Mouse (Mus musculus): ENCODE measurements around the gene Ugt1a8.
"Not testable (repeated sequence)": the region's sequence is repeated elsewhere in the genome, so short reads cannot be mapped to it uniquely, and the experiment has no call there.

Ugt1a8 gene

DNA sequence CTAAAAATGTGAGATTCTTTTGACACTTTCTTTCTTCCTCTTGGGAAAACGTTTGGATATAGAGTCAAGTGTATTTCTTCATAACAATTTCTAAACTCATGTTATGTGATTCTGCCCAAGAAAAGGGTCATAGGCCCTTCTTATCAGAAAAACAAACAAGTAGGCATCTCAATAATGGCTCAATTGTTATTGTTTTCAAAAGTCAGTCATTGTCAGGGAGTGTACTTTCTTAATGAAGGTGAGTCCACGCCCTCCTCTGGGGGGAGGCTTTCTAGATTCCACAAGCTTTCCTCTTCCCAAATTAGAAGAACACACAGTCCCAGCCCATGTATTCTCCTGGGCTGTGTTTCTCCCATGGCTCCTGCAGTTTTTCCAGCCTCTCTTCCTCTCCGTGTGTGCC is at the start of gene Ugt1a8:
TSS of gene Ugt1a8 (plus strand) at position 301 of the 400 bp plus-strand sequence.
- no peak for DNase-seq

GRCm38 (mm10) chr1:88043044-88043443 is 44.6 kb upstream of the Ugt1a8 start:
- DNase-seq = not testable (repeated sequence)

DNA sequence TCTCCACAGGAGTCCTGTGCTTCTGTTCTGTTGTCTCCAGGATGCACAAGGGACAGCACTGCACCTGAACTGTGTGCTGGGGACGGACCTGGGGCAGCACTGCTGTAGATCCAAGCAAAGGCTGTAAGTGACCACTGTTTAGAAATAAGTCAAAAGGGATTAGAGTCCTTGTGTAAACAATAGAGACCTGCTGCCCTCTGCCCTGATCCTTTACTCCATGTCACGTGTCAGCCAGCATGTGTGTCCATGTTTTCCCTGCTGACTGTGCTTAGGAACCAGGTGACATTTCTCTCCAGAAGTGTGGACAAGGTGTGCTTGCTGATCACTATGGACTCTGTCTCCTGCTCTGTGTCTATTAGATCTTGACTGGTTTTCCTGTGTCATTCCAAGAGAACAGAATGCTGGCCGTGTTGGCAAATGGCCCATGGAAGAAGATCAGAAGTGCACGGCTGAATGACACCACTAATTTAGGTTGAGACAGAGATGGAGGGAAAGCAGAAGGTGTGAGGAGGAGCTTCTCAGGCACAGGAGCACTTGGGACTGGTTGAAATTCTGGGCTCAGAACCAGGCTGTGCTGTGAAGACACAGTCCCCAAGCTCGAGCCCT is 42.7 kb upstream of the Ugt1a8 start:
- peak; percentile 10 for DNase-seq

DNA sequence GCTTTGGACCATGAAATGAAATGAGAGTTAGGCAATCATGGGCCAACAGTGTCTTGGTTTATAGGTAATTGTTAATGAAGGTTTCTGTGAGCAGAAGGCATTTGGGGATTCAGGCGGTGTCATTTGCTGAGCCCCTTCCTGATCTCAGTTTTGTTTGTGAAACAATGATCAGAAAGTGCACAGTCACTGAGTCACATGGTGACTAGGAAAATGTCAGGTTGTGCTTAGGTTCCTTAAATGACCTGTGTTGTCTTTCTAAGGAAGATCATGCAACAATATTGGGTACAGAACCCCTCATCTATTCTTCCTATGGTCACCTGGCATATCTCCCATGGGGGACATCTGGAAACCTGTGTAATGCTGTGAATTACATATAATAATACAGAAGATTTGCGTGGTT is 40.2 kb upstream of the Ugt1a8 start:
- not testable (repeated sequence) for DNase-seq

GRCm38 (mm10) chr1:88055088-88055487 is 32.5 kb upstream of the Ugt1a8 start, which contains the start of gene Ugt1a10:
Gene Ugt1a10, plus strand, starts transcription at chr1:88055388.
- no peak for DNase-seq

GRCm38 (mm10) chr1:88066472-88067102 is 21.0 kb upstream of the Ugt1a8 start:
- not testable (repeated sequence) for DNase-seq

GRCm38 (mm10) chr1:88070495-88070894 is 17.1 kb upstream of the Ugt1a8 start, which contains the start of gene Ugt1a9:
Gene Ugt1a9, plus strand, starts transcription at chr1:88070800.
- no peak for DNase-seq

- DNase-seq = no peak
Measured at GRCm38 (mm10) chr1:88070902-88071301, 16.7 kb upstream of the Ugt1a8 start.

GRCm38 (mm10) chr1:88074471-88074870 is 13.1 kb upstream of the Ugt1a8 start:
- DNase-seq = no peak

DNA sequence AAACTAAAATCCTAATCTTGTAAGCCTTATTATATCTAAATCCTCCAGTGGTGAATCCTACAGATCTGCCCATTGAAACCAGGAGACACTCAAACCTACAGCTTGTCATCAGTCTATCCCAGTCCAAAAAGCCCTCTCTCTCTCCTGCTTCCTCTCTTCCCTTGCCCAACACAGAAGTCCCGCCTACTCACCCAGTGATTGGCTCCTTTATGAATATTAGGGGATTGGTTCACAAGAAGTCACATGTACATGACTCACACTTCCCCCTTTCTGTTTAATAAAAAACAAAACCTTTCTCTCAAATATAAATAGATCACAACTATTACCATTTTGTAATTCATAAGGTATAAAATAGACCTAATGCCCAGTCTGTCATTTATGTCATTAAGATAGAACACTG is 10.5 kb upstream of the Ugt1a8 start:
- no peak for DNase-seq

- DNase-seq = no peak
Measured at GRCm38 (mm10) chr1:88081670-88082069, 5.9 kb upstream of the Ugt1a8 start.

- DNase-seq = no peak
Measured at GRCm38 (mm10) chr1:88086125-88086524, 1.5 kb upstream of the Ugt1a8 start.

GRCm38 (mm10) chr1:88092341-88092740 is 4.7 kb downstream of the Ugt1a8 start:
- no peak for DNase-seq

GRCm38 (mm10) chr1:88094270-88094676 is 6.7 kb downstream of the Ugt1a8 start:
- not testable (repeated sequence) for DNase-seq

DNA sequence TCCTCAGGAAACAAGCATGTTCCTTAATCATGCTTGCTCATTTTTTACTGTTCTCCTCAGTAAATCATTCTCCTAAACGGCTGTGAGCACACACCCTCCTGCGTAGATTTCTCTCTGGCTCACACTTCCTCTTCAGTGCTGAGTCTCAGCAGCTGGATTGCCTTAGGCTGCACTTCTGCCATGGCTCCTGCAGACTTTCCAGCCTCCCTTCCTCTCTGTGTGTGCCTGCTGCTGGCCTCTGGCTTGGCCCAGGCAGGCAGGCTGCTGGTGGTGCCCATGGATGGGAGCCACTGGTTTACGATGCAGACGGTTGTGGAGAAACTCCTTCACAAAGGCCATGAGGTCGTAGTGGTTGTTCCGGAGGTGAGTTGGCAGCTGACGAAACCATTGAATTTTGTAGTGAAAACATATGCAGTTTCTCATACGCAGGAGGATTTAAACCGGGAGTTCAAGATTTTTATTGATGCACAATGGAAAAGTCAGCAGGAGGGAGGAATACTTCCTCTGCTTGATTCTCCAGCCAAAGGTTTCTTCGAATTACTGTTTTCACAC is 7.4 kb downstream of the Ugt1a8 start, which contains the start of gene Ugt1a7c:
TSS of gene Ugt1a7c (plus strand) at position 122 of the 552 bp plus-strand sequence.
- no peak for DNase-seq

- not testable (repeated sequence) for DNase-seq
Measured at GRCm38 (mm10) chr1:88098546-88098945, 10.9 kb downstream of the Ugt1a8 start.

DNA sequence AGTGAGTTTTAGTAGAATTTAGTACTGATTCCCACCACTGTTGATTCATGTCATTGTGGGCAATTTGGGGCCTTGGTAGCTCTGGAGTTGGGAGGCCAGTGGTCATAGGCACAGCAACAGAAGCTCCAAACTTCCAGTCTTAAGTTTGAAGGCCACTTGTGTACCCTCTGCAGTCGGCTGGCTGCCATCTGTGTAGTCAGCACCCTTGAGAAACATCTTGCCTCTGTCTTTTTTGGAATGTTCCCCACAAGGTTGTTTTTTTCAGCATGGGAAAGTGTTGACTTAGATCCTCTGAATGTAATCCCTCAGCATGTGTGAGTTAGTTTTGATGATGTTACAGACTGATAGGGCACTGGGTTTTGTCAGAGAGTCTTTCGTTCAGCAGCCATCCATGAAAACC is 12.1 kb downstream of the Ugt1a8 start:
- not testable (repeated sequence) for DNase-seq

GRCm38 (mm10) chr1:88103019-88103418 is 15.4 kb downstream of the Ugt1a8 start, which contains the start of gene Ugt1a6b:
Gene Ugt1a6b, plus strand, starts transcription at chr1:88103252.
- DNase-seq = not testable (repeated sequence)

- not testable (repeated sequence) for DNase-seq
Measured at GRCm38 (mm10) chr1:88103697-88104468, 16.3 kb downstream of the Ugt1a8 start.

DNA sequence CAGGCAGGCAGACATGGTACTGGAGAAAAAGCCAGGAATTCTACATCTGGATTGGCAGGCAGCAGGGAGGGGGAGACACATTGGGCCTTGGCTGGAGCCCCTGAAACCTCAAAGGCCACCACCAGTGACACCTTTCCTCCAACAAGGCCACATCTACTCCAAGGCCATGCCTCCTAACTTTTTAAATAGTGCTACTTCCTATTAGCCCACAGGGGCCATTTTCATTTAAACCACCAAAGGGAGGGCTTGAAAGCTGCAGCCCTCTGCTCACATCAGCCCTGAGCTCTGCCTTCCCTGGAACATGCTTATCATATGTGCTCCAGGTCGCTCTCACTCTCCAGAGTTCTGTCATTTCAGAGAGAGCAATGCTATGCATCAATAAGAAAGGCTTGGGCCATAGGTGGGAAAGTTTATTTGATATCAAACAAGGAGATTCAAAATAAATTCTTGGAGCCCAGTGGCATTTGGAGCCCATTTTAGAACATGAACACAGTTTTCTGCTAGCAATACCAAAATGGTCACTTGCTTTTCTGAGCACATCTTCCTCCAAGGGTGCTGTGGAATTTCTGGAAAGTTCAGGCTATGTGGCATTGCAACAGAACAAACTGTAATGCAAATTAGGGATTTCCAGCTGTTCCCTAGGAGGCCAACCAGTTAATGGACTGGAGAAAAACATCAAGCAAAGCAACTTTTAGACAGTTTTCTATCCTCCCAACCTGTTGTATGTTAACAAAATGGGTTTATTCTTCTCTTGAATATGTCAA is 17.2 kb downstream of the Ugt1a8 start:
- DNase-seq = no peak

DNA sequence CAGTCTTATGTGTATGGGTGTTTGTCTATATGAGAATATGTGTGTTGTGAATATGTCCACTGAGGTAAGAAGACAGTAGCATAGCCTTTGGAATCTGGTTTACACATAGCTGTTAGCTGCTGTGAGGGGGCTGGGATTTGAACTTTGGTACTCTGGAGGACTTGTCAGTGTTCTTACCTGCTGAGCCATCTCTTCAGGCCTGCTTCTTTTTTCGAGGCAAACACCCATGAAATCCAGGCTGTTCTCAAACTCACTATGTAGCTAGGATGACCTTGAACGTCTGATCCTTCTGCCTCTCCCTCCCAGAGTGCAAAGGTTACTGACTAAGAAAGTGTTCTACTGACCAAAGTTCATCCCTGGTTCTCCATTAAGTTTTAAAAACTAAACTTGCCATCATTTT is 18.0 kb downstream of the Ugt1a8 start:
- no peak for DNase-seq

- not testable (repeated sequence) for DNase-seq
Measured at GRCm38 (mm10) chr1:88109027-88109557, 21.5 kb downstream of the Ugt1a8 start.

Data from cerebellum, adult 9-11 months (tissue).